Mouse (Mus musculus) liver, postnatal 0 days (tissue): Measurements from ENCODE around the gene Sqstm1.

Experiments
- CTCF ChIP-seq: sonication (generic); IDR thresholded peaks from 2 replicates; pipeline ENCODE4 v1.5.1; 2016; ENCODE audit warnings: antibody characterized with exemption, low read depth
- EP300 ChIP-seq: IDR thresholded peaks from 2 replicates; pipeline ENCODE4 v1.6.1; 2016; ENCODE audit warnings: antibody characterized with exemption, low read depth, mild to moderate bottlenecking

GRCm38 (mm10) chr11:50215633-50216032 is 5.0 kb upstream of the Sqstm1 start:
- TF ChIP-seq EP300 (no peak), CTCF (no peak)
